Mouse (Mus musculus): ENCODE results near the gene H2-DMb2. TPM values are rescaled to one million over a fixed set of nuclear protein-coding genes. Genes with fewer than 3 reads are reported as not detected.

H2-DMb2 gene
- polyA plus RNA-seq, 1 experiment from 2014 or later = 0.30 TPM

DNA sequence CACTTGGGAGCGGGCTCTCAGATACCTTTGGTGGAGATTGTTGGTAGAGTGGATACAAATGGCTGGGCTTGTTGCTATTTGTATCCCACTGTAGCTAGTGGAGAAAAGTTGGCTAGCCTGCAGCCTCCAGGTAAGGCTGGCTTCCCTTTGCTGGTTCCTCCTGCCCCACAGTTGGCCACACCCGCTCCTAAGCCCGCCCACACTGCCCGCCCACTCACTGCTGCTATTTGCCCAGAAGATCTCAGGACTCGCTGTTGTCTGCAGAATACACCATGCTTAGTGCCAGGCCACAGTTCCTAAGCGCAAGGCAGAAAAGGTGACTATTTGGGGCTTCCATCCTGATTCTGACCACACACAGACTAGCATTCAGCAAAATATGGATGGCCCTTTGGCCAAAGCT, 15.6 kb upstream of the H2-DMb2 start:
- Histone ChIP-seq H3K27me3 (no peaks in the 10 kb centered on the region), H3K27ac (no peak overlapping the region), H3K9me3 (no peaks in the 10 kb centered on the region), H3K9ac (replicated peaks) (no peak overlapping the region), H3K4me1 (replicated peaks) (peaks cover 47% of the 10 kb centered on the region), H3K4me2 (0 out of 2 replicates have a peak overlapping the region, but pooled peaks have one; percentile 19), H3K36me3 (peaks cover 7% of the 10 kb centered on the region; the same call in 1 of the 2 replicates), H3K4me3 (replicated peaks) (no peak overlapping the region)
- ATAC-seq (ENCODE audit: insufficient number of reproducible peaks, insufficient read depth, low FRiP score, low TSS enrichment, low read depth) = no peak
- WGBS = 22% methylated on average over 6 of the region's 6 CpGs

DNA sequence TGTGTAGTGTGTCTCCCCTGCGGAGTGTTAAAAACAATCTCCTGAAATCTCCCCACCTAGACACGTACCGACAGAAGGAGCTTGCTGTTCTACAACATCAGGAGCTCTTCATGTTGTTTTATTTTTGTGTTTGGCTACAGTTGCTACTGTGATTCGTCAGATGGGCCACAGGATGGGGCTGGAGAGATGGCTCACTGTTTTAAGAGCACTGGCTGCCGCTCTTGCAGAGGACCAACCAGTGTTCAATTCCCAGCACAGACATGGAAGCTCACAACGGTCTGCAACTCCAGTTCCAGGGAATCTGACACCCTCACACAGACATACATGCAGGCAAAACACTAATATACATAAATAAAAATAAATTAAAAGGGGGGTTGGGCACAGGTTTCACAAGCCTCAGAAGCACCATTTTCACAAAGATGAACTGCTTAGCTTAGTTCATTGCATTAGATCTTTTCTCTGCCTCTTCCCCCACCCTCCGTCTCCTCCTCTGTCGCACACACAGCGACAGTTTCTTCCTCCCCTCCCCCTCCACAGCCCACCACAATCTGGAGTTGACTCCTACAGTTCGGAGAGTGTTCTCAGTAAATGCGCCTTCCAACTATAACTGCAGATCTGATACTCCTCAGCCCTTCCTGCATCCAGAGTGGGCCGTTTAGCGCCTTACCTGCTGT, 14.7 kb upstream of the H2-DMb2 start:
- ATAC-seq (ENCODE audit: insufficient number of reproducible peaks, insufficient read depth, low FRiP score, low TSS enrichment, low read depth) = no peak
- Histone ChIP-seq H3K27ac (0 out of 2 replicates have a peak overlapping the region, but pooled peaks have one; percentile 35), H3K9me3 (no peaks in the 10 kb centered on the region), H3K4me1 (replicated peaks) (peaks cover 47% of the 10 kb centered on the region), H3K4me2 (peak overlapping the region; percentile 45), H3K4me3 (replicated peaks) (peak overlapping the region; percentile 20), H3K9ac (replicated peaks) (no peak overlapping the region), H3K27me3 (no peaks in the 10 kb centered on the region), H3K36me3 (peaks cover 7% of the 10 kb centered on the region; the same call in 1 of the 2 replicates)
- WGBS = 20% methylated on average over 13 of the region's 13 CpGs

DNA sequence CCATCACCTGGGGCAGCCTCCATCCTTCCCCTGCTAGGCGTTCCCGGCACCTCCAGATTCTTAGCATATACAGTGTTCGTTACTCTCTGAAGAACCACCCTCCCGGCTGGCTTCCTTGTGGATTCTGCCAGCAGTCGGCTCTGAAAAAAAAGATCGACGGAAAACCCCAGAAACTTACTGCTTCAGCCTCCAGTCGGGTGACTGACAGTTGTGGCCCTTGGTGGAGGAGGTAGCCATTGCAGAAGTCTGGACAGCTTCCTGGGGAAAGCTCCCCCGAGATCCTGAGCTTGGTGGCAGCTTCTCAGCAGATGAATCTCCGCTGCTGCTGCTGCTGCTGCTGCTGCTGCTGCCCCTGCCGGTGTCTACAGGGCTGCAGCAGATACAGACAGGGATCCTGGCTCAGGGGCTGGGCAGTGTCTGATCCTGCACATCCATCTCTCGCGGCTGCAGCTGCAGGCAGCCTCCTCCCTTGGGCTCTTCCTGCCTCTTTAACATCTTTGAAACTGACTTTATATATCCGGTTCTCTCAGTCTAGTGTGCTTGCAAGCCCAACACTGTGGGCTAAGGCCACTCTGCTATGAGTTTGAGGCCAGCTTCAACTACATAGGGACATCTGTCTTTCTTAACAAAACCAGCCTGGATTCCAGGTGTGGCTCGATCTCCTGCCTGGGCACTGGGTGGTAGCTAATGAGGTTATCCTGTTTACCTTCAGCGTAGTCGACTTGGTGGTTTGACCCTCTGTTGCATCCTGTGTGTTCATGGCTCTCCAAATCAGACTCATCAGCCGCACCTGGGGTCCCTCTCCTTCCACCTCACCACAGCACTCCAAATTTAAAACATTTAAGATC, 13.9 kb upstream of the H2-DMb2 start:
- 16% methylated on average over 18 of the region's 18 CpGs for WGBS
- Histone ChIP-seq H3K4me3 (replicated peaks) (peak overlapping the region; percentile 20), H3K4me2 (peak overlapping the region; percentile 45), H3K36me3 (peaks cover 7% of the 10 kb centered on the region; the same call in 1 of the 2 replicates), H3K9me3 (no peaks in the 10 kb centered on the region), H3K27ac (0 out of 2 replicates have a peak overlapping the region, but pooled peaks have one; percentile 35), H3K27me3 (no peaks in the 10 kb centered on the region), H3K4me1 (replicated peaks) (peaks cover 39% of the 10 kb centered on the region), H3K9ac (replicated peaks) (no peak overlapping the region; the same call in 1 of the 2 replicates)
- ATAC-seq (ENCODE audit: insufficient number of reproducible peaks, insufficient read depth, low FRiP score, low TSS enrichment, low read depth) = peak; percentile 13; the same call in 1 of the 2 replicates

DNA sequence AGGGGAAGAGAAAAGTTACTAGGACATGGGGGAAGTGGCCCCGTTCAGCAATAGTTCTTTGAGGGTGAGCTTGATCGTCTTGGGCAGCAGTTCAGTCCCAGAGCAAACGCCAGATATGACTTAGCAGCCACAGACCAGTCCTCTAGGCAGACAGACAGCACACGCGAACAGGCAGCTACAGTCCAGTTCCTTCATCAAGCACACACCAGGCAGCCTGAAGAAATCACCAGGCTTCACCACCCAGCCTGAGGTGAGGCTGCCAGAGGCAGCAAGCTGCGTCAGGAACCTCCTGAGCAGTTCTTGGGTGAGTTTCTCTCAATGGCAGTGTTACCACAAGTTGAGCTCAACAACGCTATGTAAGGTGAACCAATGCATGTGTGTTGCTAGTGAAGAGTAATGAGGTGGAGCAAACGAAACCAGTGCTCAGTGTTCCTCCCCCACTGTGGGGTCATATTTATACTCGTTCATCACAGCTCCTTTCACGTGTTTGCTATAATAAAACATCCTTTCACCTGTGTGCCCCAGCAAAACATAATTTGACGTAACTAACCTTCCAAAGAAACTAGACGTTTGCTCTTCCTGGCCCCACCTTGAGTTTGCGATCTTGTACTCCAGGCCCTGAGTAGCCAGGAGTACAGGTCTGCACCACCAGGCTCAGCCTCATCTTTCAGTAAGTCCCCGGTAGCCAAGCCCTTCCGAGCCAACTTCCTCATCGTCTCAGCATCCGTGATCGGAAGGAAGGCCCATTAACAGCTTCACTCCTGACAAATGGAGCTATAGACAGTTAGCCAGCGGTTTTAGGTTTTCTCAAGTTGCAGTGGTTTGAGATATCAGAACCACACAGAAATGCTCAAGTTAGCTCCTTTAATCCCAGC, 12.8 kb upstream of the H2-DMb2 start:
- no peaks in the 10 kb centered on the region for H3K27me3 ChIP-seq
- H3K36me3 ChIP-seq = peaks cover 7% of the 10 kb centered on the region; the same call in 1 of the 2 replicates
- no peak overlapping the region for H3K4me3 ChIP-seq (replicated peaks)
- no peak for ATAC-seq (ENCODE audit: insufficient number of reproducible peaks, insufficient read depth, low FRiP score, low TSS enrichment, low read depth)
- H3K4me1 ChIP-seq (replicated peaks) = peaks cover 35% of the 10 kb centered on the region
- H3K4me2 ChIP-seq = no peak overlapping the region
- H3K9ac ChIP-seq (replicated peaks) = no peak overlapping the region
- WGBS = 80% methylated on average over 19 of the region's 19 CpGs
- H3K27ac ChIP-seq = no peak overlapping the region
- no peaks in the 10 kb centered on the region for H3K9me3 ChIP-seq

DNA sequence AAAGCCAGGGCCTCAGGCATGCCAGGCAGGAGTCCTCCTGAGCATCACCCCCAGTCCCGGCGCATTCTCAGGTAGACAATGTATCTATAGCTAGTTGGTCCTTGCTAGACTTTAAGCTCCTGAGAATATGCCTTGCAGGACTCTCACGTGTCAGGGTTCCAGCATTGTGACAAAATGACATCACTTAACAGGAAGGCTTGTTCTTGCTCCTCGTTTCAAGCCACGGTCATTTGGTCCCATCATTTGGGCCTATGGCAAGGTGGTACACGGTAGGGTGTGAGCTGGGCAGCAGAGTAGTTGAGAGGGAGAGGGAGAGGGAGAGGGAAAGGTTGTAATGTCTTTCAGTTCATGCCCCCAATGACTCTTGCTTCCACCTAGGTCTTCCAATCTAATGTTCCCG, 11.2 kb upstream of the H2-DMb2 start:
- Histone ChIP-seq H3K36me3 (no peaks in the 10 kb centered on the region), H3K27me3 (peaks cover 9% of the 10 kb centered on the region; the same call in 1 of the 2 replicates), H3K27ac (no peak overlapping the region), H3K4me2 (no peak overlapping the region), H3K9ac (replicated peaks) (no peak overlapping the region), H3K9me3 (no peaks in the 10 kb centered on the region), H3K4me3 (replicated peaks) (no peak overlapping the region), H3K4me1 (replicated peaks) (peaks cover 34% of the 10 kb centered on the region)
- no peak for ATAC-seq (ENCODE audit: insufficient number of reproducible peaks, insufficient read depth, low FRiP score, low TSS enrichment, low read depth)
- 79% methylated on average over 7 of the region's 7 CpGs for WGBS

DNA sequence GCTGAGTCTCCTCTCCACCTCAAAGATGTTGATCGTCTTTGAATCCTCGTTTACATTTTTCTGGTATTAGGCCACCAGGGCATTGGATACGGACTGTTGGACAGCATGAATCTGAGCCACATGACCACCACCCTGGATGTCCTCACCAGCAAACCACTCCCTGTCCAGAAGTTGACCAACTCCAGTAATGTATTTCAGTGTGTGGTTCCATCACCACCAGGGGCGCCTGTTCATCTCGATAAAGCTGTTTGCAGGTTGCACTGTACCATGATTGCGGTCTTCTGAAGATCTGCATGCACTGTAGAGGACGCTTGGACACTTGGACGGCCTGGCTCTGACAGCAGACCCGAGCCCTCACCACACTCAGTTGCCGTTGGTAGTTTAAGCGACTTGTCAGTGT, 9.8 kb upstream of the H2-DMb2 start:
- no peak overlapping the region for H3K9ac ChIP-seq (replicated peaks)
- peaks cover 20% of the 10 kb centered on the region for H3K4me1 ChIP-seq (replicated peaks)
- H3K9me3 ChIP-seq = no peaks in the 10 kb centered on the region
- no peaks in the 10 kb centered on the region for H3K36me3 ChIP-seq
- H3K4me3 ChIP-seq (replicated peaks) = no peak overlapping the region
- 86% methylated on average over 11 of the region's 11 CpGs for WGBS
- H3K27me3 ChIP-seq = peaks cover 22% of the 10 kb centered on the region
- no peak for ATAC-seq (ENCODE audit: insufficient number of reproducible peaks, insufficient read depth, low FRiP score, low TSS enrichment, low read depth)
- H3K27ac ChIP-seq = no peak overlapping the region
- no peak overlapping the region for H3K4me2 ChIP-seq

DNA sequence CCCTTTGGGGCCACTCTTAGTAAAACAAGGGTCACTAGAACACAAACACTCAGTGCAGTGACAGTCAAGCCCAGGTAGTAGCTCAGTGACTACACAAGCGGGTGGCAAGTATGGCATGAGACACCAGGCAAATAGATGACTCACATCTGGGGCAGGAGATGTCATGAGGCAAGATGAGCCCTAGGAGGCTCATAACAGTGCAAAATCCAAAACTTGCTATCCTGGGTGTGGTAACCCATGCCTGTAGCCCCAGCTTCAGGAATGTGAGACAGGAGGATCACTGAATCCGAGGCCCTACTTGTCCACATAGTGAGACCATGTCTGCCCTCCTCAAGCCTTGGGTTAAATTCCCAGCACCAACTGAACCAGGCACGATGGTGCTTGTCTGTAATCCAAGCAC, 8.7 kb upstream of the H2-DMb2 start:
- Histone ChIP-seq H3K27ac (no peak overlapping the region), H3K9ac (replicated peaks) (no peak overlapping the region), H3K4me1 (replicated peaks) (peaks cover 14% of the 10 kb centered on the region), H3K9me3 (no peaks in the 10 kb centered on the region), H3K4me3 (replicated peaks) (no peak overlapping the region), H3K36me3 (no peaks in the 10 kb centered on the region), H3K27me3 (peaks cover 34% of the 10 kb centered on the region), H3K4me2 (no peak overlapping the region)
- no peak for ATAC-seq (ENCODE audit: insufficient number of reproducible peaks, insufficient read depth, low FRiP score, low TSS enrichment, low read depth)
- WGBS = 78% methylated on average over 3 of the region's 3 CpGs

DNA sequence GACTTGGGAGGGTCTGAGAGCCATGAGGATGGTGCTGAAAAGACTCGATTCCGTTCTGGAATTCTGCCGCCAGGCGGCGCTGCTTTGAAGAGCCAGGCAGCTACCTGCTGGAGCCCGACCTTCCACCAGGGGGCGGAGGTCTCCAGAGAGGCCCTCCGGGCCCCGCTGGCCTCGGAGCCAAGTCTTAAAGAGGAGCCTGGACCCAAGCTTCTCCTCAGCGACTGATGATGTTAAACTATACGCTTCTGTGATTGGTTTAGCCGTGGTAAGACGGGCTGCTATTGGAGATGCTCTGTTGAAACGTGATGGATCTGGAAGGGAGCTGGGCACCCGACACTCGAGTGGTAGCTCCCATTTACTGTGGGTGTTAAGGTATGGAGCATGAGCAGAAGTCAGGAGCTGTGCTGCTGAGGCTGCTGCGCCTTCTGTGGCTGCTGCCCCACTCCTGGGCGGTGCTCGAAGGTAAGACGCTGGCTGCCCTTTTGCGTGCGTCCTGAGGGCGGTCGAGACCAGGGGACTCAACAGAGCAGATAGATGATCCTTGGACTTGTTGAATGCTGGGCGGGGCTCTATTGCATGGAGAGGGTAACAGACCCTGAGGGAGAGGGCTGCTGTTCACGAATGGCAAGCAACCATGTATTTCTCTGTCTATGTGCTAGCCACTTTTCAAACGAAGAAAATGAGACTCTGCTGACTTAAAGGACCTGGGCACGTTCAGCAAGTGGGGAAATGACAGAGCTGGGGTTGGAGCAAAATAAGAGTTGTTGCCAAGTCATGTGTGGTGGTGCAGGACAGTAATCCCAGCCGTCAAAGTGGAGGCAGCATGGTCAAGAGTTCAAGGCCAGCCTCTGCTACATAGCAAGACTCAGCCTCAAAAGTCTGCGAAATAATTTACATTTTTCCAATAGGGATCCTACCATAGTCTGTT, 7.5 kb upstream of the H2-DMb2 start:
- Histone ChIP-seq H3K27me3 (peaks cover 45% of the 10 kb centered on the region), H3K4me2 (peak overlapping the region; percentile 72), H3K4me3 (replicated peaks) (peak overlapping the region; percentile 39), H3K9ac (replicated peaks) (no peak overlapping the region), H3K4me1 (replicated peaks) (peaks cover 19% of the 10 kb centered on the region), H3K36me3 (no peaks in the 10 kb centered on the region), H3K27ac (0 out of 2 replicates have a peak overlapping the region, but pooled peaks have one; percentile 41), H3K9me3 (no peaks in the 10 kb centered on the region)
- WGBS = 7% methylated on average over 31 of the region's 31 CpGs
- peak; percentile 94 for ATAC-seq (ENCODE audit: insufficient number of reproducible peaks, insufficient read depth, low FRiP score, low TSS enrichment, low read depth)

DNA sequence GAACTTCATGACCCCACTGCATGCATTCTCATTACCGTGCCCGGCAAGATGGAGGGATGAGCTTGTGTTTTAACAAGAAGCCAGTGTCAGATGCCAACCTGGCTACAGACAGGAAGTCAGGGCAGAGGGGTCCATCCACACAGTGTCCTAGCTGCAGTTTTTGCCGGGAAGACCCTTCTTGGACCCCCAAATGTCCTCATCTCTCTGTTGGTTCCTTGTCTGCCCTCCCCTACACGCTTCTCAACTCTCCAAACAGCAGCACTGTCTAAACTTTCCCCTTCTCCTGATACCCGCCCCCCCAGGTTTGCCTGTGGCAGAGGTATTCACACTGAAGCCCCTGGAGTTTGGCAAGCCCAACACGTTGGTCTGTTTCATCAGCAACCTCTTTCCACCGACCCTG, 5.5 kb upstream of the H2-DMb2 start:
- H3K27ac ChIP-seq = no peak overlapping the region
- 64% methylated on average over 7 of the region's 7 CpGs for WGBS
- H3K9me3 ChIP-seq = no peaks in the 10 kb centered on the region
- H3K4me1 ChIP-seq (replicated peaks) = peaks cover 21% of the 10 kb centered on the region
- H3K4me2 ChIP-seq = no peak overlapping the region
- no peaks in the 10 kb centered on the region for H3K36me3 ChIP-seq
- ATAC-seq (ENCODE audit: insufficient number of reproducible peaks, insufficient read depth, low FRiP score, low TSS enrichment, low read depth) = no peak
- peaks cover 55% of the 10 kb centered on the region for H3K27me3 ChIP-seq
- H3K9ac ChIP-seq (replicated peaks) = no peak overlapping the region
- H3K4me3 ChIP-seq (replicated peaks) = no peak overlapping the region

DNA sequence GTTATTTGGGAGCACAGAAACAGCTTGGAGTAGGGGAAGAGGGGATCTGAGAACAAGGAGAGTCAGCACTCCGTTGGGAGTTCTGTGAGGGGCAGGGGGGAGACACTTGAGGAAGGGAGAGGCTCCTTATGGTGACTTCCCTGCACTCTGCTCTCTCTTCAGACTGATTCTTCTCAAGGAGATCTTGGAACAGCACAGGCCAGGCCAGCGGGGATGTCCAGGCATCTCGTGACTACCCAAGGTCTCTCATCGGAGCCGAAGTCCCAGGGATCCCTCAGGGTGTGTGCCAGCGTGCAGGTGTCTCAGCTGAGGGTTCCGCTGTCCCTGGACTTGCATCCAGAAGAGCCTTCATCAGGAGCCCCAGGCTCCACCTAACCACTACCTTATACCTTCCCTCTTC, 4.5 kb upstream of the H2-DMb2 start:
- H3K27me3 ChIP-seq = peaks cover 55% of the 10 kb centered on the region
- no peak overlapping the region for H3K4me3 ChIP-seq (replicated peaks)
- no peaks in the 10 kb centered on the region for H3K36me3 ChIP-seq
- peak overlapping the region; percentile 63; the same call in 1 of the 2 replicates for H3K4me2 ChIP-seq
- no peaks in the 10 kb centered on the region for H3K9me3 ChIP-seq
- H3K4me1 ChIP-seq (replicated peaks) = peaks cover 29% of the 10 kb centered on the region
- no peak for ATAC-seq (ENCODE audit: insufficient number of reproducible peaks, insufficient read depth, low FRiP score, low TSS enrichment, low read depth)
- 84% methylated on average over 7 of the region's 7 CpGs for WGBS
- H3K27ac ChIP-seq = no peak overlapping the region
- no peak overlapping the region for H3K9ac ChIP-seq (replicated peaks)
